Mouse (Mus musculus): ENCODE data around the gene Ifi47. TPM values are rescaled to one million over a fixed set of nuclear protein-coding genes. Genes with fewer than 3 reads are reported as not detected.

The Ifi47 gene
- 138 TPM for total RNA-seq (2023)

DNA sequence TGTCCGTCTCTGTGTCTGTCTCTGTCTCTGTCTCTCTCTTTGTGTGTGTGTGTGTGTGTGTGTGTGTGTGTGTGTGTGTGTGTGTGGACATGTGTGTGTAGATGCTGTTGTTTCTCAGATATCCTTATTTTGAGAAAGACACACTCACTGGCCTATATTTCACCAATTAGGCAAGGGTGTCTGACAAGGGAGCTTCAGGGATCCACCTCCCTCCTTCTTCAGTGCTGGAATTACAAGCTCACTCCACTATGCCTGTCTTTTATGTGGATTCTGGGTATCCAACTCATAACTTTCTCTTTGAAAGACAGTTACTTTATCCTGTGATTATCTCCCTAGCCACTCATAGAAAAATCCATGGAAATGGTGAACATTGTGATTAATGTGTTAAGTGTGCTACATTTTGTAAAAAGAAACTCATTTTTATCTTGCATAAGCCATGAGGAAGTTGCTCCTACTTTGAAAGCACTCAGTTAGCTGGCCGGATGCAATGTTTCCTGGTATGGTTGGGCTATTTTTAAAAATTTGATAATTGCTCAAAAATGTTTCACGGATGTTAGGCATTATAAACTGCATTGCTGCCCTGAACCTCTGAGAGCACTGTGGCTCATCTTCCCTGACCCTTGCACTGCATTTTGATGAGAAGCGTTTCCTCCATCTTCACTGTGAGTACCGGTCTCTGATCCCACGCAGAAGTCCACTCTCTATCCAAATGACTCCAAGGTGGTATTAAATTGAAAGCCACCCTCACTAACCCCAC lies at the start of gene Ifi47:
Gene Ifi47 (plus strand): TSS at position 587 of the 757 bp plus-strand sequence.

DNA sequence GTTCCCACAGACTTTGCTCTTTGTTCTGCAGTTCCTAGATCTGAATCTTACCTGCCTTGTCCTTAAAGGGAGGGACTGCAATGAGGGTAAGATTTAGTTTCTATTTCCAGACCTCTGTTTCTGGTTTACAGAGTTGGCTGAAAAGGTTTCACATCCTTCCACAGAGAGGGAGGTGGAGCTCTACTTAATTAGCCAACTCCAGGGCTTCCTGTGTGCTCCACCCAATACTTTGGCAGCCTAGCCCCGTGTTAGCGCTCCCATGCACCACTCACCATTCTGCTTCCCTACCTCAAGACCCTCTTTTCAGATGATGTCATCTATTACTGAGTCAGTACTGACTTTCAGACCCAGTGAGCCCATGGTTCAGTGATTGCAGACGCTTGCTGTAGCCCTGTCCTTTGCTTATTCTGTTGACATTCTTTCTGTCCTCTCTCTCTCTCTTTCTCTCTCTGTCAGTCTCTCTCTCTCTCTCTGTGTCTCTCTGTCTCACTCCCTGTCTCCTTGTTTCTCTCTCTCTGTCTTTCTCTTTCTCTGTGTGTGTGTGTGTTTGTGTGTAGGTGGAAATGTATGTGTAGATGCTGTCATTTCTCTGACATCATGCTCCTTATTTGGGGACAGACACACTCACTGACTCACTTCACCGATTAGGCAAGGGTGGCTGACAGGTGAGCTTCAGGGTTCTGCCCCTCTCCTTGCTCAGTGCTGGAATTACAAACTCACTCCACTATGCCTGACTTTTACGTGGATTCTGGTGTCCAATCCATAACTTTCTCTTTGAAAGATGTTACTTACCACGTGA lies 25.1 kb upstream of the Ifi47 start, which contains the start of gene 9930111J21Rik2:
Gene 9930111J21Rik2 (minus strand): TSS at position 150 of the 799 bp plus-strand sequence.

DNA sequence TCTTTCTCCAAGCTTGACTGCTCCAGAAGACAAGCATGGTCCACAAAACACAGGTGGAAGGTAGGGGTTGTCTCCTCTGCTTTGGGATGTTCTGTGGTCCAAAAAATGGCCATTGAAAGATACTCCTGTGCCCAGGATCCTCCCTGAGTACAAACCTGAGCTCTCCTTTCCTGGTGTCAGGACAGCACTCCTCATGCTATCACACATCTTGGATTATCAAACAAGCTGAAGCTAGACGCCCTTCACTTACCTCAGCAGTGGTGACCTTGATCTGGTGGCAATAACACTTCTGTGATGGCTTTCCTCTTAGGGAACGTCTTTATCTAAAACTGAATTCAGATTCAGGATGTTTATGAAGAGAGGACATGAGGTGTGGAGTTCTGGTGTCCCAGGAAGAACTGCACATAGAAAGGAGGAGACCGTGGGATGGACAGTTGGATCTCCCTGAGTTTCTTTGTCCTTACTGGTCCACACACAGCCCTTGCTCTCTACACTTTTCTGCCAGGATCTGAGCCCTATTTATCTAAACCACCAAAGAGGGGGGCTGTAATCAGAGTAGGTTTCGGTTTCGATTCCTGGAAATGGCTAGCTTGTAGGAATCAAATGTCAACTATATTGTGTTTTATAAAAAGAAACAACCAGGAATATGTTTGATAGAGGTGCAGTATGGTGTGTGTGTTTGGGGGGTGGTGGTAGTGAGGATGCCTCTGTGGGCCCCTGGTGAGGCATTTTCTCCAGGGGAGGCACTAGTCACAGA lies 12.5 kb upstream of the Ifi47 start, which contains the start of gene Tgtp2:
Gene Tgtp2 (minus strand): TSS at position 494 of the 757 bp plus-strand sequence.

DNA sequence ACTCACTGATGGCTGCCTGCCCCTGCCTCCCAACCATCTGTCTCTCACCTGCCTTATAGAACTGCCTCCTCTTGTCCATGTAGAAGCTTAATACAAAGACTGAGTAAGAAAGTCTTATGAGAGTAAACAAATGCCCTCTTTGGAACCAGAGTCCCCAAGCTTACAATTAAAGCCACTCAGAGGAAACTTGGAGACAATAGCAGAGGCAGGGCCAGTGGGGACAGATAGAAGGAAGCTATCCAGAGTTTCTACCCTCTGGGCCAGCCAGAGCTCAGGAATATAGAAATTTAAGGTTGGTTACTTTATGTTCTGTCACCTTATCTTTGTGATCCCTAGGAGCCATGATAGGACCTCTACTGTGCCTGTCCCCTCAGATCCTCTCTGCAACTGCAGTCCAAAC lies 38.4 kb downstream of the Ifi47 start, which contains the start of gene Olfr1396:
Gene Olfr1396 (minus strand): TSS at position 101 of the 400 bp plus-strand sequence.

DNA sequence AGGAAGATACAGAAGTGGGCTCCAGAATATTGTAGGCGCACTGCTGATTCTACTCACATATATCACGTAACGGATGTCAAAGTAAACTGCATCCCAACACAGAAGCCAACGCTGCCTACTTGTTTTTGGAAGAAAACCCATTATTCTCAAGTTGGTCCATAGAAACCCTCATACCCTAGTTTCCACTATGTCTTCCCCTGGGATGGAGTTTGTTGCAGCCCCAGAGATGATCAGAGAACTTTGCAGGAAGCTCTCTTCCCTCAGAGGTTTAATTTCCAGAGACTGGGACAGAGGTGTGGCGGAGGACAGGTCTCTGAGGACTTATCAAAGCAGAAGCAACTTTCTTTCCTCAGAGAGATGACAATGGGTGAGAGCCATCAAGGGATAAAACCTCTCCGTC lies 65.6 kb downstream of the Ifi47 start, which contains the start of gene Olfr1395:
Gene Olfr1395 (plus strand): TSS at position 301 of the 400 bp plus-strand sequence.

Other genes with a start within 250 kb of the Ifi47 start
- 0.55 TPM for gene Gm12184, start 249.9 kb upstream of the Ifi47 start, total RNA-seq (2023)
- gene Irgm1, start 204.9 kb upstream of the Ifi47 start, total RNA-seq (2023), result 49.6 TPM
- 17.5 TPM for gene Gm5431, start 174.4 kb upstream of the Ifi47 start, total RNA-seq (2023)
- 32.2 TPM for gene Psme2b, start 130.4 kb upstream of the Ifi47 start, total RNA-seq (2023)
- 1.0 TPM for gene Olfr56, start 97.7 kb upstream of the Ifi47 start, total RNA-seq (2023)
- gene 9930111J21Rik1, start 97.2 kb upstream of the Ifi47 start, total RNA-seq (2023), result 63.7 TPM
- 50.9 TPM for gene Gm12185, start 84.4 kb upstream of the Ifi47 start, total RNA-seq (2023)
- gene Tgtp1, start 82.4 kb upstream of the Ifi47 start, total RNA-seq (2023), result 115 TPM
- gene 9930111J21Rik2, start 25.3 kb upstream of the Ifi47 start, total RNA-seq (2023), result 77.4 TPM
- 86.7 TPM for gene Tgtp2, start 12.4 kb upstream of the Ifi47 start, total RNA-seq (2023)
- not detected for gene Olfr1396, start 38.3 kb downstream of the Ifi47 start, total RNA-seq (2023)
- gene Olfr1395, start 65.7 kb downstream of the Ifi47 start, total RNA-seq (2023), result not detected
- gene Olfr1394, start 77.8 kb downstream of the Ifi47 start, total RNA-seq (2023), result not detected
- not detected for gene Btnl9, start 110.6 kb downstream of the Ifi47 start, total RNA-seq (2023)
- gene Zfp62, start 126.7 kb downstream of the Ifi47 start, total RNA-seq (2023), result 85.6 TPM
- gene Mgat1, start 167.6 kb downstream of the Ifi47 start, total RNA-seq (2023), result 45.5 TPM
- gene Olfr1393, start 201.7 kb downstream of the Ifi47 start, total RNA-seq (2023), result not detected
- not detected for gene Olfr1392, start 208.7 kb downstream of the Ifi47 start, total RNA-seq (2023)
- gene Olfr10, start 228.2 kb downstream of the Ifi47 start, total RNA-seq (2023), result not detected
- gene Olfr1391, start 246.2 kb downstream of the Ifi47 start, total RNA-seq (2023), result not detected

All from CD8-positive naive resting alpha-beta T cell, adult 57 days (primary cell).